Mouse (Mus musculus): ENCODE measurements around the gene Hipk2.
"Not testable (repeated sequence)": the region's sequence is repeated elsewhere in the genome, so short reads cannot be mapped to it uniquely, and the experiment has no call there.

The Hipk2 gene

DNA sequence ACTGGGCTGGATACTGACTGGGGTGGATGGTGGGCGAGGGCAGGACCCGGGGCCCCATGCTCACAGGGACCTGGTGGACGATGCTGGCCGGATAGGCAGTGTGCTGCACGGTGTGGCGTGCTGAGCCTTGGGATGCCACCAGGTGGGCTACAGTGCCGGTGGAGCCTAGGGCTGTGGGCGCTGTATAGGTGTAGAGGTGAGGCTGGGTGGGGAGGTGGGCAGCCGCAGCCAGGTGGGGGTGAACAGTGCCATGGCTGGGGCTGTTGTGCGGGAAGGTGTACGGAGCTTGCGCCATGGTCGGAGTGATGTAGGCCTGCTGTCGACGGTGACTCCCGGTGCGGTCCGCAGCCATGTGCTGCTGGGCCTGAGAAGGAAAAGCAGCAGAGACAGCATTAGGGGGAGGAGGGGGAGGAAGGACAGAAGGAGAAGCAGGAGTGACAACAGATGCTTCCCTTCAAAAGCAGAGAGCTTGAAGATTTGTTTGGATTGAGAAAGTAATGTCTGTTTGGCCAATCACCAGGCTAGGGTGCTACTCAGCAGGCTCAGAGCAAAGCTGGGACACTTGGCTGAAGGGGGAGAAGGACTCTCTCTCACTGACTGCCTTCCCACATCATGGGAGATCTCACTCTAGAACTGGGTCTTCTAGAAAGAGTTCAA, 177.6 kb downstream of the Hipk2 start:
- DNase-seq (ENCODE audit: low spot score), result no peak

DNA sequence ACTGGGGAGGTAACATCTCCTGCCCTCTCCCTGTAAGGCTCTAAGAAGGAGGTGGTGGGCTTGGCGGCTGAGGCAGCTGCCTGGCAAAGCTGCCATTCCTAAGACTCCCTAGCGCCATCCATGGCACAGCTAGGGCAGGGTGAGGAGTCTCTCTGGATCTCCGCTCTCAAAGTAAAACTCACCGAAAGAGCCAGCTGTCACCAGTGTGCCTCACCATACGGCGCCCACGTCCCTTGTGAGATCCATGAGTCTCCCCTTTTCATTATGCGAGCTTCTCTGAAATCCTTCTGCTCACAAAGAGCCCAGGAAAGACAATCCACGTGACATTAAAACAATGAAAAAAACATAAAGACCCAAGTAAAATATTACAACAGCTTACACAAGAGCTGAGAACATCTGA, 179.4 kb downstream of the Hipk2 start:
- DNase-seq (ENCODE audit: low spot score), result no peak

DNA sequence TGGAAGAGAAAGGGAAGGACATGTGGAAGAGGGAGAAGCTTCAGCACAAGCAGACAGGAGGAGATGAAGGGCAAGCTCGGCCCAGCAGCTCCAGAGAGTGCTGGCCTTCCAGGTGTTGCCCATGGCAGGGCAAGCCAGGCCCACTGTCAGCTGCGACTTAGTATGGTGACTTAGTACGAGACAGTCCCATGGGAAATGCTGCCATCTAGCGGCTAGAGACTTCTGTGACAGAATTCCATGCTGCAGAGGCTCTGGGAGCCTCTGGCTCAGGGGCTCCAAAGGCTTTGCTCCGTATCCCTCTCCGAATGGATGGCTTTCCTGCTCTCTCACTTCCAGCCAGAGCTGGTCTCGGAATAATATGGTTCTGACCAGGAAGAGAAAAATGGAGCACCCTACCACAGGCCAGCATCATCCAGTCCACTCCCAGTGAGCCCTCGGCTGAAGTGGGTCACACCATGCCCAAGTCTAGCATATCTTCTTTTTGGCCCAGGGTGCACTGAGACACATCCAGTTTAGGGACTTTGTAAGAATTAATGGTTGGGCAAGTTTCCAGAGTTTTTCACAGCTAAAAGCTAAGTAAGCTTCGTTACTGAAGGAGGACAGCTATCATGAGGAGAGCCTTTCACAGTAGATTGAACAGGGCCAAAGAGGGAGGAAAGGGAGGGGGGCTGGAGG, 180.4 kb downstream of the Hipk2 start:
- DNase-seq (ENCODE audit: low spot score), result peak; percentile 95

DNA sequence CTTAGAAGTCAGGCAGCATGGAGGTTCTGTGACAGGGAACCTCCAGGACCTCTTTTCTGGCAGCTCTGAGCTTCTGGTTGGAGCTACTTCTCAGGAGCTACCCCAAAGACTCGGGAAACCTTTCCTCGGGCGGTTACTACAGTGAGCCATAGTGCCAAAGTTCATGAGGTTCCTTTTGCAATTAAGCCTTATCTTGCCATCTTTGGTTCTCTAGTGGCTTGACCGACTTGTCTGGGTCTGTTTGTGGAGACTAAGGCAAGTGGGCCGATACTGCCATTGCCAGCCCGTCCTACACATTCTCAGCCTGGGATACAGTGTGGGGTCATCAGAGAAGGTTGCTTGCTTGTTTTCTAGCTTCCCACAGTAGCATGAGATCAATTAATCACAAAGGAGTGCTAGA, 183.4 kb downstream of the Hipk2 start:
- no peak for DNase-seq (ENCODE audit: low spot score)

GRCm38 (mm10) chr6:38691052-38691451, 184.9 kb downstream of the Hipk2 start:
- DNase-seq (ENCODE audit: low spot score), result no peak

- DNase-seq (ENCODE audit: low spot score), result no peak
Measured at GRCm38 (mm10) chr6:38690615-38691014, 185.3 kb downstream of the Hipk2 start.

DNA sequence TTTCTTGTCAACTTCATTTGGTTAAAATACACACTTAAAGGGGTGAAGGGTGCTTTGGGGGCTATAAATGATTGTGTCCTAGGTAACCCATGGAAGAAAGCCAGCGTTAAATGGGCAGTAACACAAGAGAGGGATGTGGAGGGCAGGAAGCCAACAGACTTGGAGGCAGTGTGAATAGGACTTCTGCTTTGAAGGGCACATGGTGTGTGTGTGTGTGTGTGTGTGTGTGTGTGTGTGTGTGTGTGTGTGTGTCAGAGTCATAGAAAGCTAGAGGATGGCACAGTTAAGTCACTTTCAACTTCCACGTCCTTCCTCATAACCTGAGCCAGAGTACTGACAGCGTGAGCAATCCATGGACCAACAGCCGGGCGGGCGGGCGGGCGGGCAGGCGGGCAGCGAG, 187.1 kb downstream of the Hipk2 start:
- DNase-seq (ENCODE audit: low spot score), result no peak

GRCm38 (mm10) chr6:38687216-38687615, 188.7 kb downstream of the Hipk2 start:
- peak; percentile 60 for DNase-seq (ENCODE audit: low spot score)

DNA sequence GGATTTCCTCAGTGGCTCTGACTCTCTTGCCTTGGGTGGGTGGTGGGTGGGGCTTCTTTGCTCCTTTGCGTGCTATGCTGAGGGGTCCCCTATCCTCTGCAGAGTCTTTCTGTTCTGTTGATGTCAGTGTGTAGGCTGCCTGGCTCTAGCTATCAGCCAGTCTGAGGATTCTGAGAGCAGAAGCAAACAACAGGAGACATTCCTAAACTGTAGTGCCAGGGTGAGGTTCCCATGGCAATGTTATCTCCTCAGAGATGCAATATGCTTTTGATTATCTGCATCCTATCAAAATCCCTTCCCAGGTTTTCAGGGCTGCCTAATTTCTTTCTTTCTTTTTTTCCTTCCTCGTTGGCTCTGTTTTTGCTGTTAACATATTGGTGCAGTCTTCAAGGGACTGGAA, 193.4 kb downstream of the Hipk2 start:
- DNase-seq (ENCODE audit: low spot score), result no peak

- DNase-seq (ENCODE audit: low spot score), result no peak
Measured at GRCm38 (mm10) chr6:38677629-38678028, 198.3 kb downstream of the Hipk2 start.

DNA sequence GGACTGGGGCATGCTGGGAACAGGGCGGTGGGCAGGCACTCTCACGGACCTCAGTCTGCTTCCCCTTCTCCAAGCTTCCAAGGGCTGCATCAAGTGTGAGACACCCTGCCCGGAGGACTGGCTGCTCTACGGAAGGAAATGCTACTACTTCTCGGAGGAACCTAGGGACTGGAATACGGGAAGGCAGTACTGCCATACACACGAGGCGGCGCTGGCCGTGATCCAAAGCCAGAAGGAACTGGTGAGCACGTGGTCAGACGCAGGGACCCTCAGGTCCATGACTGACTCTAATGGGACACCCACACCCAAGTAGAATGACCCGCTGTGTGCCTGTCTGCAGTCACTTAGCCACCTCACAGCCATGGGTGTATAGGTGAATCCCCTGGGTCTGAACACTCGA, 199.2 kb downstream of the Hipk2 start:
- DNase-seq (ENCODE audit: low spot score), result no peak

DNA sequence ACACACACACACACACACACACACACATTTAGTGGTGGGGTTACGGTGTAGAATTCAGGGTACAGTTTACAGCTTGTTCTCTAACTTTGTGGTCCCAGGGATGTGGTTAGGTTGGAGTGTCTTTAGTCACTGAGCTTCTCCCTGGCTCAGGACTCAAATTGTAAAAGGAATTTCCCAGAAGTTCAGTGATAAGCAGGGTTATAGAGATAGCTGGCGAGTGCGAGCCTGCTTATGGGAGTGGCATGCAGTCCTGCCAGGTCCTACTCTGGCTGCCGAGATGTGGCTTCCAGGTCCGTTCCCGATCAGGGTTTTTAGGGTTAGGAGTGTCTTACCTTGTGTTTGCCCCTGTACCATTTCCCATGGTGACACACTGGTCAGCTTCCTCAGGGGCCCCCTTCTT, 199.7 kb downstream of the Hipk2 start:
- no peak for DNase-seq (ENCODE audit: low spot score)

DNA sequence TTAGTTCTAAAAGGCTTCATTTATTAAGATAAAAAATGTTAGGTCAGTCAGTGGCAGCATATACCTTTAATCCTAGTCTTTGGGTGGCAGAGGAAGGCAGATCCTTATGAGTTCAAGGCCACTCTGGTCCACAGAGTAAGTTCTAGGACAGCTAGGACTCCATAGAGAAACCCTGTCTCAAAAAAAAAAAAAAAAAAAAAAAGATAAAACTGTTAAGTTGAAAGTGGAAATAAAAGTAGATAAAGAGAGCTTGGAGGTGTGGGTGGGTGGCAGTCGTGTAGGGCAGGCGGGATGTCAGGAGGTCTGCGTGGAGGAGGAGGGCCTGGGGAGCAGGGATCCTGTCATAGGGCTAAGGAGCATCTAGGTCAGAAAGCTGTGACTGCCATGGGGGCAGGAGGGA, 204.0 kb downstream of the Hipk2 start:
- no peak for DNase-seq (ENCODE audit: low spot score)

DNA sequence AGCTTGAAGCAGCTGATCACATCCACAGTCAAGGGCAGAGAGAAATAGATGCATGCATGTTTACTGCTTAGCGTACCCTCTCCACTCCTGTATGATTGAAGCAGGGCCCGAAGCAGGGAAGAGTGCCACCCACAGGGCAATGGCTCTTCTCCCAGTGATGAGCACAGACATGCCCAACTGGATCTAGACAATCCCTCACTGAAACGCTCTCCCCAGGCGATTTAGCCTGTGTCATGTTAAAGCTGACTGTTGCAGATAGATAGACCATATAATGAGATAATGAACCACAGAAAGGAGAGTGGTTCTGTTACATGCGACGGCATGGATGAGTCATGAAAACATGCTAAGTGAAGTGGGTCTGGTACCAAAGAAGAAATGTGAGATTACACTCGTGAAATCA, 204.7 kb downstream of the Hipk2 start:
- DNase-seq (ENCODE audit: low spot score), result no peak

DNA sequence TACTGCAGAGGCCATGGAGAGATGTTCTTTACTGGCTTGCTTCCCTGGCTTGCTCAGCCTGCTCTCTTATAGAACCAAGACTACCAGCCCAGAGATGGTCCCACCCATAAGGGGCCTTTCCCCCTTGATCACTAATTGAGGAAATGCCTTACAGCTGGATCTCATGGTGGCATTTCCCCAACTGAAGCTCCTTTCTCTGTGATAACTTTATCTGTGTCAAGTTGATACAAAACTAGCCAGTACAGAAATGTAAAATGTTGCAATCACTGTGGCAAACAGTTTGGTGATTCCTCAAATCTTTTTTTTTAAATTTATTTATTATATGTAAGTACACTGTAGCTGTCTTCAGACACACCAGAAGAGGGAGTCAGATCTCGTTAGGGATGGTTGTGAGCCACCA, 205.5 kb downstream of the Hipk2 start:
- not testable (repeated sequence) for DNase-seq (ENCODE audit: low spot score)

DNA sequence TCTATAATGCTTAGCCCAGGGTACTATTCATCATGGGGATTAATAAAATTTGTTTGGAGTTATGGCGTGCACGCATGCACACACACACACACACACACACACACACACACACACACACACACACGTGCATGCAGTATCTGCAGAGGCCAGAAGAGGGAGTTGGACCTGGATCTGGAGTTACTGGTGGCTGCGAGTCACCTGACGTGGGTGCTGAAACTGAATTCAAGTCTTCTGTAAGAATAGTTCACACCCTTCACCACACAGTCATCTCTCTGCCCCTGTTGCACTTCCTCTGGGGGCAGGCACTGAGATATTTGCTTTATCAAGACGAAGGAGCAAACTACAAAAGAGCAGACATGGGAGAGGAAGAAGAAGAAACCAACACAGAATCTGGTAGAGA, 206.4 kb downstream of the Hipk2 start:
- no peak for DNase-seq (ENCODE audit: low spot score)

GRCm38 (mm10) chr6:38662714-38663615, 213.0 kb downstream of the Hipk2 start, which contains the start of gene Clec2l:
TSS of gene Clec2l (plus strand) at chr6:38663069.
- peak; percentile 62 for DNase-seq (ENCODE audit: low spot score)

DNA sequence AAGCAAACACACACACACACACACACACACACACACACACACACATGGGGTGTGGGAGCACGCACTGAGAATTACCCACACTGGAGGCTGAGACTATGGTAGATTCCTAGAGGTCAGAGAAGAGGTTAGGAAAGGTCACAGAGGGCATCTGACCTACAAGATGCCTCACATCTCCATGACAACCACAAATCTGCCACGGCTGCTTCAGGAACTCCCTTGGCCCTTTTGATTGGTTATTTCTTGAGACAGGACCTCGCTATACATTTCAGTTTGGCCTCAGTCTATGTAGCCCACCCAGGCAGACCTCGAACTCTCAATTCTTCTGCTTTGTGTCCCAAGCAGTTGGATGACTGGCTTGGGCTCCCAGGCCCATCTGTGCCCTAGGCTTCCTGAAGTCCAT, 214.3 kb downstream of the Hipk2 start:
- DNase-seq (ENCODE audit: low spot score), result peak; percentile 86

DNA sequence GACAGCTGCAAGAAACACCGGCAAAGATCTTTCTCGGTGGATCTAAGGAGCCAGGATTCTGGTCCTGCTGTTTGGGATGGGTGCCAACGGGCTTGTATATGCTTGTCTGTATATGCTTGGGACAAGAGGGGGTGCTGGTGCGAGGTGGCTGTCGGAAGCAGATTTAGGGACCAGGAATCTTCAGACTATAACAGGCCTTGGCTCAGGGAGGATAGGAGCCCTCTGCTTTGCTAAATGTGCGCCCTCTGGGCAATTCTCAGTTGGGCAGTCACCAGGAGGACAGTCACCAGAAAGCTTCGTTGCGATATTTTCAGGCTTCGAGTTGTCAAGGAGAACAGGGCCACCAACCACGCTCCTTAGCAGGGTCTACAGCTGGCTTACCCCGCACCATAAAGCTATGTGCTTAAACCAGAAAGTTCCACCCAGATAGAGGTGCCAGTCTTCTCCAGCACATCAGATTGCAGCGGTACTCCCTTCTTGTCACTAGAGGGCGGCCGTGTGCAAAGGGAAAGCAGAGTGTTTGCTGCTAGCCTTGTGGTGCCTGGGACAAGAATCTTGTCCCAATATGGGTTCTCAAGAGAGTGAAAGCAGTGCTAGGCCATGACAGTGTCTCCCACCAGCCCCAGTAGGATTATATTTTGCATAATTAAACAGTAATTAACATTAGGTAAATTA, 225.6 kb downstream of the Hipk2 start:
- DNase-seq (ENCODE audit: low spot score), result peak; percentile 92

DNA sequence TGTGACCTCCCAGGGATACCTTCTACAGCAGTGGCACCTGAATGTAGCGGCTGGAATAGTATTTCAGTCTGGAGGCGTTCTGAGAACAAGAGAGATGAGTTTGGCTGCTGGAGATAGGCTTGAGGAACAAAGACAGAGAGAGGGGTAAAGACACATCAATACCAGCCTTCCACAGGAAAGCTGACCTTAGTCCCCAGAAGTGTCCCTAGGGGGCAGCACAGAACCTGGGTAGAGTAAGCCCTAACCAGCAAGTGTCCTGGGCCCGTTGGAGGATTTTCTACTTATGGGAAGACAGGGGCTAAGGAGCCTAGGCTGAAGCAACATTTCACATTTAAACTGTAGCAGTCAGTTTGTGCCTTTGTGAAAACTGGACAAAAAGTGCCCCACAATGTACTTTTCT, 226.4 kb downstream of the Hipk2 start:
- peak; percentile 29 for DNase-seq (ENCODE audit: low spot score)
